Mouse (Mus musculus): ENCODE results near the gene Arhgap8.

The Arhgap8 gene

GRCm38 (mm10) chr15:84719791-84720190, at the start of gene Arhgap8:
TSS of gene Arhgap8 (plus strand) at chr15:84720052.
- DNase-seq: no peak

GRCm38 (mm10) chr15:84670657-84671055, 49.2 kb upstream of the Arhgap8 start:
- DNase-seq: no peak

GRCm38 (mm10) chr15:84671401-84672307, 48.2 kb upstream of the Arhgap8 start:
- peak; percentile 36 for DNase-seq

- DNase-seq: no peak
Measured at GRCm38 (mm10) chr15:84672308-84672615, 47.6 kb upstream of the Arhgap8 start.

GRCm38 (mm10) chr15:84672616-84673015, 47.2 kb upstream of the Arhgap8 start:
- no peak for DNase-seq

GRCm38 (mm10) chr15:84674329-84675067, 45.4 kb upstream of the Arhgap8 start:
- no peak for DNase-seq

- DNase-seq: no peak
Measured at GRCm38 (mm10) chr15:84675317-84675716, 44.5 kb upstream of the Arhgap8 start.

GRCm38 (mm10) chr15:84677943-84678342, 41.9 kb upstream of the Arhgap8 start:
- no peak for DNase-seq

- DNase-seq: no peak
Measured at GRCm38 (mm10) chr15:84679090-84679489, 40.8 kb upstream of the Arhgap8 start.

- DNase-seq: no peak
Measured at GRCm38 (mm10) chr15:84679794-84680193, 40.1 kb upstream of the Arhgap8 start.

GRCm38 (mm10) chr15:84680545-84681454, 39.1 kb upstream of the Arhgap8 start:
- DNase-seq: peak; percentile 66

- DNase-seq: no peak
Measured at GRCm38 (mm10) chr15:84681455-84682193, 38.2 kb upstream of the Arhgap8 start.

GRCm38 (mm10) chr15:84682206-84682605, 37.6 kb upstream of the Arhgap8 start:
- DNase-seq: no peak

GRCm38 (mm10) chr15:84682821-84683220, 37.0 kb upstream of the Arhgap8 start:
- no peak for DNase-seq

GRCm38 (mm10) chr15:84684520-84684919, 35.3 kb upstream of the Arhgap8 start:
- DNase-seq: no peak

GRCm38 (mm10) chr15:84685417-84685816, 34.4 kb upstream of the Arhgap8 start:
- no peak for DNase-seq

GRCm38 (mm10) chr15:84687904-84688303, 31.9 kb upstream of the Arhgap8 start:
- DNase-seq: no peak

GRCm38 (mm10) chr15:84689356-84689755, 30.5 kb upstream of the Arhgap8 start:
- no peak for DNase-seq

- no peak for DNase-seq
Measured at GRCm38 (mm10) chr15:84691513-84691912, 28.3 kb upstream of the Arhgap8 start.

- DNase-seq: no peak
Measured at GRCm38 (mm10) chr15:84692645-84693044, 27.2 kb upstream of the Arhgap8 start.

- DNase-seq: no peak
Measured at GRCm38 (mm10) chr15:84696021-84696420, 23.8 kb upstream of the Arhgap8 start.

- DNase-seq: peak; percentile 46
Measured at GRCm38 (mm10) chr15:84697611-84698011, 22.2 kb upstream of the Arhgap8 start.
